Mouse (Mus musculus) heart, embryonic 15.5 days (tissue): Measurements from ENCODE around the gene Nlrp9a. TPM values are rescaled to one million over a fixed set of nuclear protein-coding genes. Genes with fewer than 3 reads are reported as not detected.
"Not testable (repeated sequence)": the region's sequence is repeated elsewhere in the genome, so short reads cannot be mapped to it uniquely, and the experiment has no call there.

ENCODE experiments used
- ATAC-seq: fragments of 200-750 bp; cut with Nextera tagmentation; replicated peaks from 2 replicates; pipeline ENCODE4 v1.8.0; 2017; ENCODE audit warnings: low read depth, moderate TSS enrichment; ENCODE audit not compliant: insufficient number of reproducible peaks, insufficient read depth, low FRiP score
- H3K27ac ChIP-seq: fragments of 300-500 bp; sonication (generic); 2 replicates; pipeline ENCODE4 v1.5.1; 2015; ENCODE audit warnings: mild to moderate bottlenecking, inconsistent platforms
- H3K27me3 ChIP-seq: fragments of 300-500 bp; sonication (generic); 2 replicates; pipeline ENCODE4 v1.6.1; 2015; ENCODE audit warnings: inconsistent platforms
- H3K36me3 ChIP-seq: fragments of 300-500 bp; sonication (generic); 2 replicates; pipeline ENCODE4 v1.6.1; 2015; ENCODE audit warnings: mild to moderate bottlenecking, inconsistent platforms
- H3K4me1 ChIP-seq: fragments of 300-500 bp; sonication (generic); replicated peaks from 2 replicates; pipeline ENCODE4 v1.6.1; 2015; ENCODE audit warnings: inconsistent platforms
- H3K4me2 ChIP-seq: fragments of 300-500 bp; sonication (generic); 2 replicates; pipeline ENCODE4 v1.6.1; 2015; ENCODE audit warnings: inconsistent platforms, mild to moderate bottlenecking, moderate library complexity
- H3K4me3 ChIP-seq: fragments of 300-500 bp; sonication (generic); 2 replicates; pipeline ENCODE4 v1.5.1; 2015; ENCODE audit warnings: mild to moderate bottlenecking, inconsistent platforms
- H3K9ac ChIP-seq: fragments of 300-500 bp; sonication (generic); 2 replicates; pipeline ENCODE4 v1.6.1; 2015; ENCODE audit warnings: mild to moderate bottlenecking, inconsistent platforms
- H3K9me3 ChIP-seq: fragments of 300-500 bp; sonication (generic); replicated peaks from 2 replicates; pipeline ENCODE4 v1.6.1; 2016; ENCODE audit warnings: inconsistent platforms
- WGBS: fragments of 180-500 bp; shearing (Covaris S2); methylation state at CpG from one replicate; pipeline ENCODE4 v1.1.7; 2015; ENCODE audit warnings: mixed read lengths; 5-methylcytosine and 5-hydroxymethylcytosine counted together
- microRNA-seq: library from miRNA; unstranded; fragments of <30 nt; microRNA quantifications from one replicate; pipeline ENCODE4, GENCODE M21; 2016
- polyA plus RNA-seq: library from polyadenylated mRNA; unstranded; fragments of >200 nt; fragmentation: Nextera tagmentation; extraction: Ambion mirVana; gene quantifications from 2 replicates; pipeline ENCODE4 v1.2.1, GENCODE M21; 2015

Nlrp9a gene
- polyA plus RNA-seq, result not detected in 2 replicates

GRCm38 (mm10) chr7:26534723-26535122, at the start of gene Nlrp9a:
Gene Nlrp9a (plus strand): TSS chr7:26535023.
- not testable (repeated sequence) for H3K27ac ChIP-seq, H3K4me2 ChIP-seq, H3K4me3 ChIP-seq, H3K9ac ChIP-seq, H3K9me3 ChIP-seq, H3K27me3 ChIP-seq, ATAC-seq, H3K4me1 ChIP-seq, H3K36me3 ChIP-seq
- WGBS, result 64% methylated on average over 2 of the region's 2 CpGs

- H3K4me2 ChIP-seq, H3K36me3 ChIP-seq, H3K9ac ChIP-seq, H3K4me1 ChIP-seq, H3K9me3 ChIP-seq, H3K4me3 ChIP-seq, H3K27me3 ChIP-seq, ATAC-seq, H3K27ac ChIP-seq: not testable (repeated sequence)
- WGBS, result 72% methylated on average over 18 of the region's 18 CpGs
These were observed 45.3 kb upstream of the Nlrp9a start for GRCm38 (mm10) chr7:26489514-26489913.

GRCm38 (mm10) chr7:26589077-26589476, 54.3 kb downstream of the Nlrp9a start:
- Histone ChIP-seq H3K36me3 (no peaks in the 10 kb centered on the region), H3K4me2 (no peak overlapping the region), H3K4me3 (no peak overlapping the region), H3K4me1 (no peaks in the 10 kb centered on the region), H3K27me3 (no peaks in the 10 kb centered on the region), H3K9me3 (no peaks in the 10 kb centered on the region), H3K27ac (no peak overlapping the region), H3K9ac (no peak overlapping the region)
- ATAC-seq, result no peak

- H3K9ac ChIP-seq, result no peak overlapping the region
- no peaks in the 10 kb centered on the region for H3K9me3 ChIP-seq
- H3K27me3 ChIP-seq, result no peaks in the 10 kb centered on the region
- no peak overlapping the region for H3K4me3 ChIP-seq
- WGBS, result 61% methylated on average over 1 of the region's 1 CpGs
- H3K4me1 ChIP-seq, result no peaks in the 10 kb centered on the region
- no peaks in the 10 kb centered on the region for H3K36me3 ChIP-seq
- no peak overlapping the region for H3K27ac ChIP-seq
- H3K4me2 ChIP-seq, result no peak overlapping the region
- no peak for ATAC-seq
These were observed 55.0 kb downstream of the Nlrp9a start for GRCm38 (mm10) chr7:26589774-26590173.

GRCm38 (mm10) chr7:26618364-26618763, 83.5 kb downstream of the Nlrp9a start, which contains the start of gene Vmn1r185:
Gene Vmn1r185 (minus strand): TSS chr7:26618464.
- H3K27ac ChIP-seq, ATAC-seq, H3K4me3 ChIP-seq, H3K4me2 ChIP-seq, H3K9ac ChIP-seq, H3K36me3 ChIP-seq, H3K9me3 ChIP-seq, H3K4me1 ChIP-seq, H3K27me3 ChIP-seq: not testable (repeated sequence)
- WGBS, result 58% methylated on average over 1 of the region's 1 CpGs

Small RNA genes lying within 50 kb of the gene (microRNA-seq; reads per million reads assigned to microRNA genes)
- not detected for gene Gm25947

Other genes with a start within 250 kb of the Nlrp9a start
- gene Cyp2a4, start 227.9 kb upstream of the Nlrp9a start, polyA plus RNA-seq, result not detected in 2 replicates
- gene Nlrp9c, start 131.3 kb upstream of the Nlrp9a start, polyA plus RNA-seq, result not detected in 2 replicates
- not detected in 2 replicates for gene Nlrp4a, start 99.9 kb upstream of the Nlrp9a start, polyA plus RNA-seq
- gene Vmn1r185, start 83.4 kb downstream of the Nlrp9a start, polyA plus RNA-seq, result not detected in 2 replicates
- not detected in 2 replicates for gene Cyp2b23, start 151.4 kb downstream of the Nlrp9a start, polyA plus RNA-seq
- gene Cyp2b19, start 222.1 kb downstream of the Nlrp9a start, polyA plus RNA-seq, result not detected in 2 replicates